Mouse (Mus musculus): ENCODE measurements around the gene Slc9a3r2. TPM values are rescaled to one million over a fixed set of nuclear protein-coding genes. Genes with fewer than 3 reads are reported as not detected.

Gene Slc9a3r2
- total RNA-seq, 4 experiments from 2014 or later, result 45.9 to 78.6 (median 73.7) TPM

DNA sequence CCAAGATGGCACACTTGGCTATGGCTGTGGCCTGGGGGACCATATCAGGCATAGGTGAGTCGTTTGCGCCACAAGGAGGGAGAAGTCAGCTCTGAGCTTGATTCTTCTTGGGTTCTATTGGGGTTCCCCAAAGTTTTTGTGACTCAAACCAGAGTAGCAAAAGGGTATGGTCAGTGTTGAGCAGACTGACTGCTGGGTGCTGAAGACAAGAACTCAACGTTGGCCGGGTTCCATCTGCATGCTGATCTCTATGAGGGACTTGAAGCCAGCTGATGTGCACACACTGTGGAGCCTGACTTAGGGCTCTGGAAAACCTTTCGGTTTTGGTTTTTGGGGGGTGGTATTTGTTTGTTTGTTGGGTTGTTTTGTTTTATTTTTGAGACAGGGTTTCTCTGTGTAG lies 14.4 kb downstream of the Slc9a3r2 start:
- DNase-seq, result no peak

DNA sequence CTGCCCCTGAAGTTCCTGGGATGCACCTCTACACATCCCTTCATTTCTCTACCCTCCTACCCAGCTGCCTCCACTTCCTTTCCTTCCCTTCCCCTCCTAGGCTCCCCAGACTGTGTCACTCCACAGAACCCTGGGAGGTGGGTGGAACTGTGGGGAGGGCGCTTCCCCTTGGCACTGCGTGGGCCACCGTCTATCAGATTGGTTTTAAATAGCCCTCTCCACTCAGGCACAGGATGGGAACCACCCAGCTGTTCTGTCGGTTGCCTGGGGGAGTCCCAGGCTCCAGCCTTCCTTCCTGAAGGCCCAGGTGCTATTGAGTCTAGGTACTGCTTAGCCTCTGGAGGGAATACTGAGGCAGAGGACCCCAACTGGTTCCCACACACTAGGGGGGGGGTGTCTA lies 15.1 kb downstream of the Slc9a3r2 start:
- DNase-seq, result no peak

DNA sequence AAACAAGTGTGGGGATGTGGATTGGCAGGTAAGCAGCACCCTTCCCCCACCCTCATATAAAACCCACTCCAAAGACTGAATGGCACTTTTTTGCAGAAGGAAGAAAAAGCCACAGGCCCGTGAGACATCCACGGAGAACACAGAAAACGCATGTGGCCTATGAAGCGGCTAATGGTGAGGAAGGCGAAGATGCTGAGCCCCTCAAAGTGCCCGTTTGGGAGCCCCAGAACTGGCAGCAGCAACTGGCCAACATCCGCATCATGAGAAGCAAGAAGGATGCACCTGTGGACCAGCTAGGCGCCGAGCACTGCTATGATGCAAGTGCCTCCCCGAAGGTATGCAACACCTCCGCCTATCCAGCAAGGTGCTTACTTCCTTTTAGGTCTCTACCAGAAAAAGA lies 16.3 kb downstream of the Slc9a3r2 start:
- no peak for DNase-seq

DNA sequence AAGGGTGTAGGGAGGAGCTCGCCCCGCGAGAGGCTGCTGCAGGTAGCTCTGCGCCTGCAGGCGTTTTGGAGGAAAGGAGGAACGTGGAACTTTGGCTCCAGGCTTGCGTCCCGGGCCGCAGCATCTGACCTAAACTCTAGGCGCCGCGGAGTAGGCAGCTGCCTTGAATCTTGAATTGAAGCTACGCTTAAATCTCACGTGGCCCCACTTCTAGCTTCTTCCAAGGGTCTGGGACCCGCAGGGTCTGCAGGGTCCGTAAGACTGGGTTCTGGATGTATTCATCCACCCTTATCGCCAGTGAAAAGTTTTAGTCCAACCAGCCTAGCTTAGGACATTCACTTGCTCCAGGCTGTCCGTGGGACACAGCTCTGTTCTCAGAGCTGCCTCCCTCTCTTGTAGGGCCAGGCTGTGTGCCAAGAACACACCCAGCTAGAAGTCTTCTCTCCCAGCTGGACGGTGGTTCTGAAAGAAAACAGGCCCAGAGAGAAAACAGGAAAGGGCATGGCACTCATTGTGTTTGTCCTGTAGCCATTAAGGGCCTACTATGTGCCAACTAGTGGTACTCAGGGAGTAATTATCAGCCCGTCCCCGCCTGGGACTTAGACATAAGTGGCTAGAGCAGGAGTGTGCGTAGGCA lies 17.2 kb downstream of the Slc9a3r2 start:
- no peak for DNase-seq

DNA sequence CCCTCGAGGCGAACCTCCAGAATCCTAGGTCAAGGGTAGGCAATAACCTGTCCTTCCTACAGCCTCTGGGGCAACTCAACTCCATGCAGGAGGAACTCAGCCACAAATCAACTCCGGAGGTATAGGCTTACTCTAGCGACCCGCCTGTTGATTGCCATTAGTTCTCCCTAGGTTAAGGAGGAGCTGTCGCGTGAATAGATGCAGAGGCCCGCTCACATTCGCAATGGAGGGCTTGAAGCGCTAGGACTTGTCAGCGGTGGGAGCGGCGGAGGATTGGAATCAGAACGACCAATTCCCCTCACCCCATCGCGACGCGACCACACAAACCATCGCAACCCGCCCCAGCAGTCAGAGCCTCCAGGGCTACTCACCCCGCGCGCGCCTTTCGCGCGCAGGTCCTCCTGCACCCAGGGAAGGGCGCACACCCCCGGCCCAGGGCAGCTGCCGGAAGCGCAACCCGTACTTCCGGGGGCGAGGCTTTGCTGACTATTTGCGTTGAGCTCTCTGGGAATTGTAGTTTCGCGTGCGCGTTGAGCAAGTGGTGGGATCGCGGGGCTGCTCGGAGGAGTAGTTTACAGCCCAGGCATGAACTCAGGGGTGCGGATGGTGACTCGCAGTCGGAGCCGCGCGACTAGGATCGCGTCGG lies 17.8 kb downstream of the Slc9a3r2 start, which contains the start of the genes Tsc2 and Nthl1:
Gene Tsc2 (minus strand): TSS at position 464 of the 646 bp plus-strand sequence.
Gene Nthl1 (plus strand): TSS at position 514 of the 646 bp plus-strand sequence.
- peak; percentile 77 for DNase-seq

DNA sequence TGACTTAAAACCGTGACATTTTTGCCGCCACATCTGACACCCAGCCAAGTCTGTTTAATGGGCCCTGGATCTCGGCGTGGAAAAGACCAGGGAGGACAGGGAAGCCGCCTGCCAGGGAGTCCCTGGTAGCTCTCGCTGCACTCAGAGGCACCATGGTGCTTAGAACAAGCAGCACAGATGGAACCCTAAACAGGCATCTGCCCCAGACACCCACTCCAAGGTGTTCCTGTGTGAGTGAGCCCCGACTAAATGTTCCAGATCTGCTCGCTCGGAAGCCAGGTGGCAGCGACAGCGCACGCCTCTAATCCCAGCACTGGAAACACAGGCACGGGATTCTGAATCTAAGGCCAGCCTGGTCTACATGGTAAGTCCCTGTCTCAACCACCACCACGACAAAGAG lies 20.1 kb downstream of the Slc9a3r2 start:
- DNase-seq, result no peak

DNA sequence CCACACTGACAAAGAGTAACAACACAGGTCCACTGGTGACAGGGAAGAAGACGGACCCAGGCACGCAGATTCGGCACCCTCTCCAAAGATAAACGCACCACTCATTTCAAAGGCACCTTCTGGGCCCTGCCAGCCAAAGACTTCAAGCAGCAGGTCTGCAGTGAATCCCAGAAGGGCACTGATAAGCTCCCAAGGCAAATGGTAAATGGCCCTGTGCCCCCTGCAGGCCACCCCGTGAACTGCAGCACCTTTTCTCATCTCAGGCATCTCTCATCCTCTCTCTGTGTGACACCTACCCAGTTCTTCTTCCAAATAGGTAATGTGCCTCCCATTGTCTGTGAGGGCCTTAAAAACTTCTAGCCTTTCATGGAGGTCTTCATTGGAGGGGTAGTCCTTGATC lies 21.5 kb downstream of the Slc9a3r2 start:
- DNase-seq, result peak; percentile 61

DNA sequence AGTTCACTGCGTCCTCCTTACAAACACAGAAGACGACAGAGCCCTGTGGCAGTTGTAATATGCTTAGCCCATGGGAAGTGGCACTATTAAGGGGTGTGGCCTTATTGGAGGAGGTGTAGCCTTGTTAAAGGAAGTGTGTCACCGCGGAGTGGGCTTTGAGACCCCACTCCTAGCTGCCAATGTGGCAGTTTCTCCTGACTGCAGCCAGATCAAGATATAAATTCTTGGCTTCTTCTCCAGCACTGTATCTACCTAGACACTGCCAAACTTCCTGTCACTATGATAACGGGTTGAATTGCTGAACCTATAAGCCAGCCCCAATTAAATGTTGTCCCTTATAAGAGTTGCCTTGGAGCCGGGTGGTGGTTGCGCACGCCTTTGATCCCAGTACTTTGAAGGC lies 24.7 kb downstream of the Slc9a3r2 start:
- no peak for DNase-seq

DNA sequence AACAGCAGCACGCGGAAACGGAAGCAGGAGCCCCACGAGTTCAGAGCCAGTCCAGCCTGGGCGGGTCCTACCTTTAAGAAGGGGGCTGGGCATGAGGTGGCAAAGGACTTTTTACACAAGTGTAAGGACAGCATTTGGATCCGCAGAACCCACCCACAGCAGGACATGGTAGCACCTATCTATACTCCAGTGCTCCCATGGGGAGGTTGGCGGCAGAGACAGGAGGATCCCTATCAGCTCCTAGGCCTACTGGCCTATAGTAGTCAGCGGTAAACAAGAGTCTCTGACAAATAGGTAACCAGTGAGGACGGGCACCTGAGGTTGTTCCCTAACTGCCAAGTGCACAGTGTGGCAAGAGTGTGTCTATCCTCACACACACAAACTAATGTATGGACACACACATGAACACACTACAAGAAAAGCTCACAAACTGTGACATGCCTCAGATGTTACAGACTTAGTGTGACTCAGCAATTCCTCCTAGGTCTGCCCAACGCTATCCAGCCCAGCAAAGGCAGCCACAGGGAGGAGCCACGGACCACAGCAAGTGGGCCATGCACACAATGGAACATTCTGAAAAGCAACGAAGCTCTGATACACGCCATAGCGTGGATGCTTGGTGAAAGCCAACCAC lies 32.4 kb downstream of the Slc9a3r2 start:
- DNase-seq, result no peak

DNA sequence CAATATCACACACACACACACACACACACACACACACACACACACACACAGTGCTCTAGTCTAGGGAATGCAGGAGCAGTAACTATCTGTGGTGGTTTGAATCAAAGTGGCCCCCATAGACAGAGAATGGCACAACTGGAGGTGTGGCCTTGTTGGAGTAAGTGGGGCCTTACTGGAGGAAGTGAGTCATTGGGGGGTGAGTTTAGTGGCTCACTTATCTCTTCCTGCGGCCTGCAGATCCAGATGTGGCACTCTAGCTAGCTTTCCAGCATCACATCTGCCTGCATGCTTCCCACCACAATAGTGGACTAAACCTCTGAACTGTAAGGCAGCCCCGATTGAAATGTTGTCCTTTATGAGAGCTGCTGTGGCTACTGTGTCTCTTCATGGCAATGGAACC lies 39.4 kb downstream of the Slc9a3r2 start:
- DNase-seq, result no peak

DNA sequence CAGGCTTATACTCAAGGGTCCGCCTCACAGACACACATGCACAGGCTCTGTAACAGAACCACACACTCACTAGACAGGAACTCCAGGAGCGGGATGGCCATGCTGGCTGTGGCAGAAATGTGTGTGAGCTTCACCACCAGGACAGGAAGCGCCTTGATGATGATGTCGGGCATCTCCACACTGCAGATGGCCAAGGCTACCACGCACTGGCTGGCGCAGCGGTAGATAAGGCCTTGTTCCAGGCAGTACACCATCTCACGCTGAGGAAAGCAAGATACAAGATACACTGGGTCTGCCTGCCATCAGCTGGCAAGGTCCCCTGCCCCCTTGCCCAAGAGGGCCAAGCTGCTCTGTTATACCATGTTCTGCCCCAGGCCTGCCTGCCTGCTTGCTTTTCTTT lies 41.3 kb downstream of the Slc9a3r2 start:
- no peak for DNase-seq

DNA sequence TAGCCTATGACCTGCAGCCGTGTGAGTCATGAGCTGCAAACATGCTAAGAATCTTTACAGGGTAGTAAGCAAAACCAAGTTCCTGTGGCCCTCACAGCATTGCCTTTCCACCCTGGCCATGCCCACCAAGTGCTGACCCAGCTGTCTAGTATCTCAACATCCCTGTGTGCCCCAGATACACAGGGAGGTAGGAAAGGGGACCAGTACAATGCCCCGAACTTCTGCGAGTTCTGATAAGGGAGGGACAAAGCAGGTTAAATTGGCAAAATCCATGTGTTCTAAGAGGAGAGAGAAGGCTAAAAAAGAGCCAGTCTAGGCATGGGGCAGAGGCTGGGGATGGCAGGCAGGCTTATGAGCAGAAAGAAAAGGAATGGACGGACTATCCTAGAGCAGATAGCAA lies 41.8 kb downstream of the Slc9a3r2 start:
- DNase-seq, result no peak

DNA sequence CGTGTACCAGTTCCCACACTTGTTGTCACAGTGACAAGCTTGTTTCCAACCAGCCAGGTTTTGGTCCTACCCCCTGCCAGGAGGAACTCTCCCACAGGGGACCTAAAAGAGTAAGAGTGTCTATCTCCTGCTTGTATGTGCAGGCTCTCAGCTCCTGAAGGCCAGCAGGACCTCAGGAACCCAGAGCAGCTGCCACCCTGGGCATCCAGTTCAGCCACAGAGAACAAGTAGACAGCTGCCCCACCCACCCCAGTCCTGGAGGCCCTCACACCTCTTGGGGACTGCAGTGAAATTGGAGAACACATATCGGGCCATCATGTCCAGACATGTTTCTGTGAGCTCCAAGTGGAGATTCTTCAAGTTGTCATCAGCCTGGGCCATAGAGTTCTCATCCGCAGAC lies 45.6 kb downstream of the Slc9a3r2 start:
- DNase-seq, result no peak

DNA sequence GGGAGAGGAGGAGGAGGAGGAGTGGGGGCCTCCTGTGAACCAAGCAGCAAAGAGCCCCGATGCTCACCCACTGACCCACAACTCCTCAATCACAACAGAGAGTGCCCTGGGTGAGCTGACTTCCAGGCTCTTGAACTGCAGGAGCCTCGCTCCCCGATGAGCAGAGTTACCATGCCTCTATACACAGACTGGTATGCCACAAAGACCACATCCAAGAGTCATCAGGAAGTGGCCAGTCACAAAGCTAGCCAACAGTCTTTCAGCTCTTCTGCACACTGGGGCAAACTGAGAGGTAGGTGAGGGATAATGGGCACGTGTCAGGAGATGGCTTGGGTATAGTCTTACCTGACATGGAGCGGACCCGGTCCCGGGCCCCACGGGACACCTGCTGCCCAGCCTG lies 46.2 kb downstream of the Slc9a3r2 start:
- DNase-seq, result no peak

DNA sequence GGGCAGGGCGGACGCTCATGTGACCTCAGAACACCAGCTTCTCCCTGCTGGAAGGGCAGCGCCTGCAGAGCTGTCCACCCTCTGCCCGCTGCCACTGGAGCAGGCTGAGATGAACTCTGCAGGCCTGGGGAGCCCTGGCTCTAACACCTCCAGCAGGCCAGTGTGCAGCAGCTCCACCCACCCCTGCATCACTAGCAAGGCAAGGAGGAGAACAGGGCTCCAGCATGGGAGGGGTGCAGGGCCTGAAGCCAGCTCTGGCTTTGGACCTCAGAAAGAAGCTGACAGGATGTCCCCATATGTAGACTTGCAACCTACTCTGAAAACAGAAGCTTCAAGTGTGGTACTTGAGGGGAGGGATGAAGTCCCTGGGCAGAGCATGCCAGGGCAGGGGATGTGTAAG lies 49.6 kb downstream of the Slc9a3r2 start:
- DNase-seq, result no peak

DNA sequence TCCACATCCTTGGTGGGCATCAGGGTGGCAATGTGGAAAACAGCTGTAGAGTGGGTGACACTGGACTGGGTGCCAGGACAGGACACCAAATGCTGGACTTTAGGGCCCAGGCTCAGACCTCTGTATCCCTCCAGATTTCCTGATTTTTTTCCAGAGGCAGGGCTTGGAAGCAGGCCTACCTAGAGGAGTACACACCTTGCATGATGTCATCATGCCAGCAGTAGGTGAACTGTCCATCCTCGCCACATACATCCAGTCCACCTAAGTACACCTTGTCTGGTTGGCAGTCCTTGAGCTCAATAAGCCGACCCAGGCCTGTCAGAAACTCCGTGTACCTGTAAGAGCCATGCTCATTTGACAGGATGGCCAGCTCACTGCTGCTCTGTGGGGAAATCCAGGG lies 52.1 kb downstream of the Slc9a3r2 start:
- DNase-seq, result no peak

DNA sequence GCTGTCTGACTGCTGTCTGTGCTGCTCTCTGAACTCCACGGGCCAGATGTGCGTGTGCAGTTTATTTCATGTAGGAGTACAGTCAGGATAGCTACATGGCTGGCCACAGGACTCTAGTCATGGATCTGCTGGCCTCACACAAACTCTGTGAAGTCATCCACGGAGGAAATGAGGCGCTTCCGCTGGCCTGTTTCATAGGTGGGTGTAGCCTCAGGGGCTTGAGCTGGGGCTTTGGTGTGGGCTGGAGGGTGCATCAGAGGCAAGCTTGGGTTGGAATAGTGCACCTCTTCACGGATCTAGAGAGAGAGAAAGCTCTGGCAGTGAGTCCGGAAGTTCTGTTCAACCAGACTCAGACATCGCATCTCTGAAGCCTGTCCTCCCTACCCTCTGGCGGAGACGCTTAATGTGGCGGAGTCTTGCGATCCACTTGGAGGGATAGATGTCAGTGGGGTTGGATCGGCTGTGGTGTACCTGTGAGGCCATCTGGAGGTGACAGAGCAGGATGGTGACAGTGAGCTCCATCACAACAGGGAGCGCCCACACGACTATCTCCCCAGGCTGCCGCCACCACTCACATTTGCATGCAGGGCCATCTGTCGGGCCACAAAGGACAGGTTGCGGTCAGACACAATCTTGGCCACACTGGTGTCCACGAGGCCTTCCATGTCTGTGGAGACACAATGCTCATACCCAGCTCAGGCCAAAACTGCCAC lies 53.5 kb downstream of the Slc9a3r2 start:
- DNase-seq, result no peak

DNA sequence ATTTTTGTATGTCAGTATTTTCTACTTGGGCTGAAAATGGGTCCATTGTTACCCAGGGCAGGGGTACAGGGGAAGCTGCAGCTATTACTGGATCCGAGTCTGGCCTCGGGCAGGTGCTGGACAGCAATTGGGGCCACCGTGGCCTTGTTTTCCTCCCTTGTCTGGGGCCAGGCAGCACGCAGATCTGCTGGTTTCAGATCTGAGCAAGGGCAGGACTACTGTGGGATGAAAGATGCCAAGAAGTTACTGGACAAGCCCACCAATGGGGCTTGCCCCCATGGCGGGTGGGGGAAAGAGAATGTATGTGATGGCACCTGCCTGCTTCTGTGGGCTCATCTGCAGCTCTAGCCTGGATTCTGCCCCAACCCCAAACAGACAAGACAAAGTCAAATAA lies 54.1 kb downstream of the Slc9a3r2 start:
- DNase-seq, result no peak

DNA sequence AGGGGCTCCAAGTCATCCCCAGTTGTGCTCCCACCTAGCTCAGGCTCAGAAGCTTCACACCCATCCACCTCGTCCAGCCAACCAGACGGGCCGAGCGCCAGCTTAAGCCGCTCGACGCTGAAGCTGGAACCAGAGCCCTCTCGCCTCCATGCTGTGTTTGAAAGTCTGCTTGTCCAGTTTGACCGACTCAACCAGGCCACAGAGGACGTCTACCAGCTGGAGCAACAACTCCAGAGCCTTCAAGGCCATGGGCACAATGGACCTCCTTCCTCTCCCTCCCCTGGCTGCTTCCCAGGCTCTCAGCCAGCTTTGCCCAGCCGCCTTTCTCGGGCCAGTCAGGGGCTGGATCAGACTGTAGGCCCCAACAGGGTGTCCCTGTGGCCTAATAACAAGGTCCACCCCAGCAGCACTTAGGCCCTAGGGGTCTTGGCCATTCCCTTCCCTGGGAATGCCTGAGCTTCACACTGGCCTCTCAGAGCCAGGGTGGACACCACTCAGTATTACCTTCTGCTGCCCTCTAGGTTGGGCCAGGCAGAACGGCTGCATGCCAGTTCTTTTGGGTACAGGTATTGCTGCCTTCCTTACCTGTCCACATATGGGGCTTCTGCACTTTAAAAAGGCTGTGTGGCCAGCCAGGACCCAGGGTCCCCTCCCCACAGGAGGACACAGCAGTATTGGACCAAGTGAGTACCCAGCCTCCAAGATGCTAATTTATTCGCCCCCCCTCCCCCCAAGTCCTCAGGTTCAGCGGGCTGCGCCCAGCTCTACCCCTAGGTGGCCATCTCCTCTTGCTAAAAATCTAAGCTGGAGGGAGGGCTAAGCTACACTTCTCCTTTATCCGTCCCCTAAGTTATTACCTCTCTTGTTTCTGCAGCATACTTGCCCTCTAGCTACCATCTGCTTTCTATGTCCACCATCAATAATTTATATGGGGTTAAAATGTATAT lies 54.7 kb downstream of the Slc9a3r2 start:
- no peak for DNase-seq

DNA sequence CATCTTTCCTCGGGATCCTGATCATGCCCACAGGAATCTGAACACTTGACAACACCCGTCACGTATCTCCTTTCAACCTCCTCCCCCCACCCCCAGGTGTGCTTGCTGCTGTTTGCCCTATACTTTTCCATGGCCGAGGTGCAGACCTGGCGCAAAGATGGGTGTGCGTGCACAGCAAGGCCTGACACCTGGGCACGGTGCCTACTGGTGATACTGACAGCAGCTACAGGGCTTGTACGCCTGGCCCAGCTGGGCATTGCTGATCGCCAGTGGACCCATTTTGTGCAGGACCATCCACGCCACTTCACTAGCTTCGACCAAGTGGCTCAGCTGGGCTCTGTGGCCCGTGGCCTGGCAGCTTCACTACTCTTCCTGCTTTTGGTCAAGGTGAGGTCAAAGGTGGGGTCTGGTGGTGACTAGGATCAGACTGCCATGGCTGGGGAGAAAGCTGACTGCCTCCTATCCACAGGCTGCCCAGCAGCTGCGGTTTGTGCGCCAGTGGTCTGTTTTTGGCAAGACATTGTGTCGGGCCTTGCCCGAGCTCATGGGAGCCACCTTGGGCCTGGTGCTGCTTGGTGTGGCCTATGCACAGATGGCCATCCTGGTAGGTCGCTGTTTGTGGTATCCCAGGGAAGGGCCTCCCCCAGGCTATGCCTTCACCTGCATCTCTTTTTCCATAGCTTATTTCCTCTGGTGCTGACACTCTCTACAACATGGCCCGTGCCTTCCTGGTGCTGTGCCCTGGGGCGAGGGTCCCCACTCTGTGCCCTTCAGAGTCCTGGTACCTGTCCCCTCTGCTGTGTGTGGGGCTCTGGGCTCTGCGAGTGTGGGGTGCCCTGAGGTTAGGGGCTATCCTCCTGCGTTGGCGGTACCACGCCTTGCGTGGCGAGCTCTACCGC lies 55.9 kb downstream of the Slc9a3r2 start:
- no peak for DNase-seq

DNA sequence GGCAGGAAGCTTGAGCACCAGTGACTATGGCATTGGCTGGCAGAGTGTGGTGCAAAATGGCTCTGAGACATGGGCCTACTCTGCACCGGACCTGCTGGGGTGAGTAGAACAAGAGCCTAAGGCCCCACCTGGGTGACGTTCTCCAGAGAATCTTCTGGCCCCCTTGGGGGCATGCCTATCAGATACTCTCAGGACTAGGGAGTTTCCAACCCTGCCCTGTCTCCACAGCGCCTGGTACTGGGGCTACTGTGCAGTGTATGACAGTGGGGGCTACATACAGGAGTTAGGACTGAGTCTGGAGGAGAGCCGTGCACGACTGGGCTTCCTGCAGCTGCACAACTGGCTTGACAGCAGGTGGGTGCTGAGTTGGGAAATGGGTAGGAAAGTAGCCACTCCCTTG lies 56.9 kb downstream of the Slc9a3r2 start:
- no peak for DNase-seq

Measured in adrenal gland, adult 8-10 months (tissue).